Mouse (Mus musculus) hindbrain, embryonic 10.5 days (tissue): ENCODE data around the gene Srp9. TPM values are rescaled to one million over a fixed set of nuclear protein-coding genes. Genes with fewer than 3 reads are reported as not detected.
A peak's percentile ranks its signal among the peaks of the same experiment; 100 is the strongest.

Experiments
- DNase-seq: peaks from one replicate; pipeline ENCODE4 v3.0.0-alpha.2; 2017; ENCODE audit warnings: low spot score
- H3K27ac ChIP-seq: fragments of 300-500 bp; sonication (generic); 2 replicates; pipeline ENCODE4 v1.5.1; 2016; ENCODE audit warnings: mild to moderate bottlenecking, moderate library complexity
- H3K27me3 ChIP-seq: fragments of 300-500 bp; sonication (generic); 2 replicates; pipeline ENCODE4 v1.6.1; 2016; ENCODE audit warnings: mild to moderate bottlenecking; ENCODE audit not compliant: poor library complexity, insufficient read depth, severe bottlenecking
- H3K36me3 ChIP-seq: fragments of 300-500 bp; sonication (generic); 2 replicates; pipeline ENCODE4 v1.6.1; 2016; ENCODE audit warnings: mild to moderate bottlenecking, moderate library complexity
- H3K4me1 ChIP-seq: fragments of 300-500 bp; sonication (generic); replicated peaks from 2 replicates; pipeline ENCODE4 v1.6.1; 2016; ENCODE audit warnings: mild to moderate bottlenecking
- H3K4me3 ChIP-seq: fragments of 300-500 bp; sonication (generic); 2 replicates; pipeline ENCODE4 v1.5.1; 2016; ENCODE audit warnings: mild to moderate bottlenecking, moderate library complexity
- H3K9me3 ChIP-seq: fragments of 300-500 bp; sonication (generic); 2 replicates; pipeline ENCODE4 v1.6.1; 2016; ENCODE audit warnings: mild to moderate bottlenecking, moderate library complexity
- WGBS: fragments of 180-500 bp; shearing (Covaris S2); methylation state at CpG from one replicate; pipeline ENCODE4 v1.1.7; 2016; 5-methylcytosine and 5-hydroxymethylcytosine counted together
- polyA plus RNA-seq: library from polyadenylated mRNA; unstranded; fragments of >200 nt; fragmentation: Nextera tagmentation; extraction: Ambion mirVana; gene quantifications from 2 replicates; pipeline ENCODE4 v1.2.1, GENCODE M21; 2016

Gene Srp9
- polyA plus RNA-seq, 1 experiment from 2014 or later: 167 TPM

DNA sequence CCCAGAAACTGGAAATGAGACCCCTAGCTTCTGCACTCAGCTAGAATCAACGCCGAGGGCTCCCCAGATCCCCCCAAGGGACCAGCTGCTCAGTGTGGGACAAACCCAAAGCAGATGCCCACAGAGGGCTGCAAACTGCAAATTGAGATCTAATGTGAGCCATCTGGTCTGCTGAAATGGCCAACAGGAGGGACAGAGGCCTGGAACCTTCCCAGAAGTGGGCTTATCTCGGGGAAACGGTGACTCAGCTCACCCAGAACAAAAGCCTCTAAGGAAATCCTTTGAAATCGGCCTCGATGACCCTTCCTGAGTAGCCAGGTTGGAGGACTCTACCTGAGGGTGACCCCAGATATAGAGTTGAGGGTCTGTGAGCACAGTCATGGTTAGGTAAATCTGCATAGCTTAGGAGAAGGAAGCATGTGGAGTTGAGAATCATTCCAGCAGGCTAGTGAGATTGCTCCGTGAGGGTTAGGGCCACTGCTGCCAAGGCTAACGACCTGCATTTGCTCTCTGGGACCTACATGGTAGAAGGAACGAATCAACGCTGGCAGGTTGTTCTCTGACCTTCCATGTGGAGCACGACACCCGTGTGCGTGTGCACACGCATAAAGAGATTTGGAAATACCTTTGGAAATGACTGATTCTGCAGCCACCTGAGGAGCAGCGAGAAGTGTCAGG, 13.7 kb upstream of the Srp9 start:
- Histone ChIP-seq H3K4me3 (no peak overlapping the region), H3K27me3 (no peaks in the 10 kb centered on the region), H3K4me1 (peaks cover 44% of the 10 kb centered on the region), H3K36me3 (no peaks in the 10 kb centered on the region), H3K27ac (peak overlapping the region; percentile 59; the same call in 1 of the 2 replicates), H3K9me3 (no peaks in the 10 kb centered on the region)
- no peak for DNase-seq
- WGBS: 76% methylated on average over 15 of the region's 15 CpGs

- no peak overlapping the region for H3K4me3 ChIP-seq
- no peaks in the 10 kb centered on the region for H3K27me3 ChIP-seq
- H3K4me1 ChIP-seq: peaks cover 44% of the 10 kb centered on the region
- peak overlapping the region; percentile 53; the same call in 1 of the 2 replicates for H3K27ac ChIP-seq
- H3K9me3 ChIP-seq: no peaks in the 10 kb centered on the region
- H3K36me3 ChIP-seq: no peaks in the 10 kb centered on the region
- 83% methylated on average over 14 of the region's 14 CpGs for WGBS
- DNase-seq: no peak
Measured at GRCm38 (mm10) chr1:182111386-182112317, 12.9 kb upstream of the Srp9 start.

GRCm38 (mm10) chr1:182112385-182112784, 12.2 kb upstream of the Srp9 start:
- Histone ChIP-seq H3K9me3 (no peaks in the 10 kb centered on the region), H3K4me3 (no peak overlapping the region), H3K27ac (no peak overlapping the region), H3K27me3 (no peaks in the 10 kb centered on the region), H3K4me1 (peaks cover 44% of the 10 kb centered on the region), H3K36me3 (no peaks in the 10 kb centered on the region)
- no peak for DNase-seq
- WGBS: 92% methylated on average over 15 of the region's 15 CpGs

DNA sequence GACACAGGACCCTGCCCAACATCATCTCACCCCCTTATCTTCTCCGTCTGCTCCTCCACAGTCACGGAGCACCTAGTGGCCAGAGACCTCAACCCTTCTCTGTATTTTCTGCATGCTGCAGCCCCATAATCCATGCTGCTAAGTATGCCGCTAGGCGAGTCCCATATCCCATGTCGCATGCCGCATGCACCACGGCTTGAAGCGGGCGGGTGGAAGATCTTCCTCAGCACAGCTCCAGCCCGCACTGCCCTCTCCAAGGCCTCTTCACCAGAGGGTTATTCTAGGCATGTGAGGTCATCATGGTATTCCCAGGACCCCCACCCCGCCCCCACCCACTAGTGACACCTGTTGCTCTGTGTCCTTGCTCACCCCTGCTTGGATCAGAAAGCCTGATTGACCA, 11.4 kb upstream of the Srp9 start:
- Histone ChIP-seq H3K36me3 (no peaks in the 10 kb centered on the region), H3K27me3 (no peaks in the 10 kb centered on the region), H3K27ac (peak overlapping the region; percentile 19; the same call in 1 of the 2 replicates), H3K4me1 (peaks cover 44% of the 10 kb centered on the region), H3K9me3 (no peaks in the 10 kb centered on the region), H3K4me3 (no peak overlapping the region)
- WGBS: 86% methylated on average over 11 of the region's 11 CpGs
- peak; percentile 18 for DNase-seq

- no peak overlapping the region for H3K4me3 ChIP-seq
- no peaks in the 10 kb centered on the region for H3K9me3 ChIP-seq
- no peaks in the 10 kb centered on the region for H3K36me3 ChIP-seq
- H3K27ac ChIP-seq: peak overlapping the region; percentile 71; the same call in 1 of the 2 replicates
- DNase-seq: peak; percentile 55
- peaks cover 44% of the 10 kb centered on the region for H3K4me1 ChIP-seq
- WGBS: 26% methylated on average over 19 of the region's 19 CpGs
- H3K27me3 ChIP-seq: no peaks in the 10 kb centered on the region
Measured at GRCm38 (mm10) chr1:182113587-182114500, 10.7 kb upstream of the Srp9 start.

GRCm38 (mm10) chr1:182115197-182115596, 9.3 kb upstream of the Srp9 start:
- Histone ChIP-seq H3K27ac (no peak overlapping the region), H3K9me3 (no peaks in the 10 kb centered on the region), H3K4me3 (no peak overlapping the region), H3K4me1 (peaks cover 44% of the 10 kb centered on the region), H3K36me3 (no peaks in the 10 kb centered on the region), H3K27me3 (no peaks in the 10 kb centered on the region)
- WGBS: 32% methylated on average over 5 of the region's 5 CpGs
- DNase-seq: peak; percentile 38

DNA sequence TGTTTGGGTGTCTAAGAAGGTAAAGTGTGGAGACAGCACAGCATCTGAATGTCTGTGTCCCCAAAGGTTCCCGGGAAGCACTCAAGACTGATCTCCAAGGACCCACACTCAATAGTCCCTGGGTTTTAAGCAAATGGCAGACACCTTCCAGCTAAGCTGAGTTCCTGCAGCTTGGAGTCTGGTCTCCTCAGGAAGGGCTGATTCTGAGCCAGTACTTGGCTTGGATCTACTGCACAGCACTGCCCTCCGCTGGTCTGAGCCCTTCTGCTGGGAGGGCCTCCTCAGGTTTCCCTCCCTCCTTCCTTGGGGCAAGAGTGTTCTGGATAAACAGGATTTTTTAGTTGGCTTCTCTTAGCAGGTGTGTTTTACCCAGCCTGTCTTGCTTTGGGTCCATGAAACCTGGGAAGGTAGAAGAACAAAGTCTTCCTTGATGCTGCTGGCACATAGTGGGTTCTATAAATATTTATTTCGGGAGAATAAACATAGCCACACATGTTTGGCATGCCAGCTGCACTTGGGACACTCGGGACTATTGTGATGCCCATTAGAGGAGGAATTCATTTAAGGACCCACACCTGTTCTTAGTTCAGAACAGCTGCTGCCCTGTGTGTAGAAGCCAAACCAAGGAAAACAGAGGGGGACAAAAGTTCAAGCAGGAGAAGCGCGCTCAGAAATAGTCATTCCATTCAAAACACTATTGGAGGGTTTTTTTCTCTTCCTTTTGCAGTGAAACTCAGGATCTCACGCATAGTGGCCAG, 8.7 kb upstream of the Srp9 start:
- peak; percentile 47 for DNase-seq
- Histone ChIP-seq H3K27ac (no peak overlapping the region), H3K27me3 (no peaks in the 10 kb centered on the region), H3K9me3 (no peaks in the 10 kb centered on the region), H3K4me1 (peaks cover 38% of the 10 kb centered on the region), H3K36me3 (no peaks in the 10 kb centered on the region), H3K4me3 (no peak overlapping the region)
- 50% methylated on average over 7 of the region's 7 CpGs for WGBS

- no peaks in the 10 kb centered on the region for H3K27me3 ChIP-seq
- WGBS: 85% methylated on average over 4 of the region's 4 CpGs
- peaks cover 15% of the 10 kb centered on the region for H3K4me1 ChIP-seq
- H3K36me3 ChIP-seq: peaks cover 2% of the 10 kb centered on the region; the same call in 1 of the 2 replicates
- H3K4me3 ChIP-seq: no peak overlapping the region
- no peaks in the 10 kb centered on the region for H3K9me3 ChIP-seq
- DNase-seq: no peak
- H3K27ac ChIP-seq: no peak overlapping the region
Measured at GRCm38 (mm10) chr1:182122413-182122812, 2.1 kb upstream of the Srp9 start.

DNA sequence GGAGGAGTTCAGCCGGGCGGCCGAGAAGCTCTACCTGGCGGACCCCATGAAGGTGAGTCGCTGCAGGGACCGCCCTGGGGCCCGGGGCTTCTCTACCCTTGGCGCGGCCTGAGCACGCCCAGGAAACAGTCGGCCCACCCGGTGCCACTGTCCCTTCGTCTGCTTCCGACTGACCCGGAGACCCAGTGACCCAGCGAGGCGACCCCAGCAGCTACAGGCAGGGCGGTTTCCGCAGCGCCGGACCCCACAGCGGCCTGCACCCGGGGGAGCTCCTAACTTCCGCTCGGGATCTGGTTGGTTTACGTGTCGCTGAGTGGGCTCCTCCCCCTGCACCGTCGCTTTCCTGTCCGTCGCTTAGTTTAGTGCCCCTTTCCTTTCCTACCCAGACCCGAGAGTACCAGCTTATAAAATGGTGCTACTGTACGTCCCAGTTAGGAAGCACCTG, 409 bp downstream of the Srp9 start:
- Histone ChIP-seq H3K4me3 (peak overlapping the region; percentile 94), H3K27me3 (no peaks in the 10 kb centered on the region), H3K4me1 (peaks cover 15% of the 10 kb centered on the region), H3K27ac (peak overlapping the region; percentile 90), H3K9me3 (no peaks in the 10 kb centered on the region), H3K36me3 (peaks cover 26% of the 10 kb centered on the region)
- DNase-seq: peak; percentile 86
- whole genome bisulfite sequencing: under 1% methylated on average over 33 of the region's 33 CpGs

- Histone ChIP-seq H3K27ac (no peak overlapping the region), H3K4me1 (peaks cover 7% of the 10 kb centered on the region), H3K36me3 (peaks cover 49% of the 10 kb centered on the region), H3K9me3 (no peaks in the 10 kb centered on the region), H3K4me3 (no peak overlapping the region), H3K27me3 (no peaks in the 10 kb centered on the region)
- WGBS: 51% methylated on average over 2 of the region's 2 CpGs
- DNase-seq: no peak
Measured at GRCm38 (mm10) chr1:182130830-182131229, 6.3 kb downstream of the Srp9 start.

DNA sequence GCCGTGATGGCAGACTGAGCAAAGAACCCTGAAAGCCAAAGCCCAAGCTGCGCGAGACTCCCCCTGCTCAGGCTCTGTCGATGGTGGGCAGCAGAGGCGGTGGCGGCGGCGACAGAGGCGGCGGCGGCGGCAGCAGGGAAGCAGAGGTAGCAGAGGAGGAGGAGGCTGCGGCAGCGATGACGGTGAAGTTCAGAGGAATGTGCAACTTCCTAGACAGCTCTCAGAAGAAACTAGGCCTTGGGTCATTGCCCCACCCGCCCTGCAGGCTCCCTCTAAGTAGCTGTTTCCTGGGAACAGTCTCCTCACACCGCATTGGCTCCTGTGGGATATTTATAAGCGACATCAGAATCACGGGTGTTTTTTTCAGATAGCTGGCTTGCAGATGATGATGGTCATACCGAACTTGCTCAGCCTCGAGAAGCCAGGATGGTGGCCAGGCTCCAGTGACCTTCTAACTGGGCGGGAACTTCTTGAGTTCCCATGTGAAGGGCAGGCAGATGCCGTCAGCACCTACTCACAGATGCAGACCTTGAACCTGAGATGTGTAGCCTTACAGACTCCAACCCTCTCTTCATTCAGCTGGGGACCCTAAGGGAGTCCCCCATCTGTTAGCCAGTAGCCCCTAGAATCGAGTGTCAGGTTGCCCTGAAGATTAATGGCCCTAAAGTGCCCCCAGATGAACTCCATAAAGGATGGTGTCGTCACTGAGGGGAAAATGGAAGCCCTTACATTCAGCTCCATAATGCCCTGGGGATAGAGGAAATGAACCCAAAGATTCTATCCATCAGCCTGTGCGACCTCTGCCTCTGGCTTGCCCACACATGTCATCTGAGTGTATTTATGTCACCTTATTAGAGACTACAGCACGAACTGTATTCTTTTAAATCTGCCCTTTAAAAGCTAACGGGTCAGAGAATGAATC, 12.9 kb downstream of the Srp9 start:
- 0 out of 2 replicates have a peak, but pooled peaks cover 5% of the 10 kb centered on the region for H3K27me3 ChIP-seq
- H3K4me1 ChIP-seq: peaks cover 25% of the 10 kb centered on the region
- H3K4me3 ChIP-seq: no peak overlapping the region
- H3K9me3 ChIP-seq: no peaks in the 10 kb centered on the region
- 60% methylated on average over 28 of the region's 28 CpGs for WGBS
- 0 out of 2 replicates have a peak overlapping the region, but pooled peaks have one; percentile 3 for H3K27ac ChIP-seq
- DNase-seq: peak; percentile 19
- peaks cover 4% of the 10 kb centered on the region for H3K36me3 ChIP-seq
